Mouse (Mus musculus): ENCODE data around the gene Pigo. TPM values are rescaled to one million over a fixed set of nuclear protein-coding genes. Genes with fewer than 3 reads are reported as not detected.
"Not testable (repeated sequence)": the region's sequence is repeated elsewhere in the genome, so short reads cannot be mapped to it uniquely, and the experiment has no call there.

Gene Pigo
- polyA plus RNA-seq, 1 experiment from 2014 or later, result 27.0 TPM

- Histone ChIP-seq H3K27me3 (no peaks in the 10 kb centered on the region), H3K4me2 (peak overlapping the region; percentile 76), H3K9me3 (no peaks in the 10 kb centered on the region), H3K36me3 (peaks cover 31% of the 10 kb centered on the region), H3K4me3 (replicated peaks) (peak overlapping the region; percentile 79), H3K9ac (replicated peaks) (peak overlapping the region; percentile 94), H3K27ac (peak overlapping the region; percentile 99), H3K4me1 (replicated peaks) (peaks cover 17% of the 10 kb centered on the region)
- WGBS, result under 1% methylated on average over 47 of the region's 51 CpGs
- peak; percentile 72 for ATAC-seq (ENCODE audit: insufficient number of reproducible peaks, insufficient read depth, low FRiP score, low TSS enrichment, low read depth)
Measured at GRCm38 (mm10) chr4:42999451-43000140, 26.0 kb downstream of the Pigo start.

- peak overlapping the region; percentile 76 for H3K4me2 ChIP-seq
- WGBS, result 79% methylated on average over 2 of the region's 2 CpGs
- H3K4me1 ChIP-seq (replicated peaks), result peaks cover 17% of the 10 kb centered on the region
- no peaks in the 10 kb centered on the region for H3K27me3 ChIP-seq
- no peak overlapping the region for H3K27ac ChIP-seq
- peaks cover 40% of the 10 kb centered on the region for H3K36me3 ChIP-seq
- H3K9me3 ChIP-seq, result no peaks in the 10 kb centered on the region
- H3K9ac ChIP-seq (replicated peaks), result no peak overlapping the region
- peak overlapping the region; percentile 79 for H3K4me3 ChIP-seq (replicated peaks)
- ATAC-seq (ENCODE audit: insufficient number of reproducible peaks, insufficient read depth, low FRiP score, low TSS enrichment, low read depth), result no peak
Measured at GRCm38 (mm10) chr4:42998022-42998421, 27.6 kb downstream of the Pigo start.

- Histone ChIP-seq H3K27ac (no peak overlapping the region), H3K9me3 (no peaks in the 10 kb centered on the region), H3K27me3 (no peaks in the 10 kb centered on the region), H3K4me3 (replicated peaks) (no peak overlapping the region), H3K36me3 (peaks cover 99% of the 10 kb centered on the region), H3K4me2 (no peak overlapping the region), H3K4me1 (replicated peaks) (no peaks in the 10 kb centered on the region), H3K9ac (replicated peaks) (no peak overlapping the region)
- WGBS, result 86% methylated on average over 1 of the region's 1 CpGs
- no peak for ATAC-seq (ENCODE audit: insufficient number of reproducible peaks, insufficient read depth, low FRiP score, low TSS enrichment, low read depth)
Measured at GRCm38 (mm10) chr4:42988296-42988695, 37.3 kb downstream of the Pigo start.

- ATAC-seq (ENCODE audit: insufficient number of reproducible peaks, insufficient read depth, low FRiP score, low TSS enrichment, low read depth); H3K9ac ChIP-seq (replicated peaks); H3K4me2 ChIP-seq; H3K4me1 ChIP-seq (replicated peaks); H3K9me3 ChIP-seq; H3K27me3 ChIP-seq; H3K27ac ChIP-seq; H3K4me3 ChIP-seq (replicated peaks): not testable (repeated sequence)
- WGBS, result 90% methylated on average over 8 of the region's 8 CpGs
- peaks cover 82% of the 10 kb centered on the region for H3K36me3 ChIP-seq
Measured at GRCm38 (mm10) chr4:42980467-42980866, 45.2 kb downstream of the Pigo start.

- ATAC-seq (ENCODE audit: insufficient number of reproducible peaks, insufficient read depth, low FRiP score, low TSS enrichment, low read depth), result no peak
- Histone ChIP-seq H3K4me2 (no peak overlapping the region), H3K4me1 (replicated peaks) (no peaks in the 10 kb centered on the region), H3K4me3 (replicated peaks) (no peak overlapping the region), H3K27me3 (no peaks in the 10 kb centered on the region), H3K27ac (no peak overlapping the region), H3K9me3 (no peaks in the 10 kb centered on the region), H3K9ac (replicated peaks) (no peak overlapping the region), H3K36me3 (peaks cover 61% of the 10 kb centered on the region)
- 93% methylated on average over 4 of the region's 4 CpGs for WGBS
Measured at GRCm38 (mm10) chr4:42978062-42978461, 47.6 kb downstream of the Pigo start.

- Histone ChIP-seq H3K27me3 (no peaks in the 10 kb centered on the region), H3K36me3 (peaks cover 22% of the 10 kb centered on the region), H3K27ac (no peak overlapping the region; the same call in 1 of the 2 replicates), H3K9me3 (no peaks in the 10 kb centered on the region), H3K9ac (replicated peaks) (no peak overlapping the region), H3K4me2 (no peak overlapping the region), H3K4me3 (replicated peaks) (no peak overlapping the region), H3K4me1 (replicated peaks) (no peaks in the 10 kb centered on the region)
- ATAC-seq (ENCODE audit: insufficient number of reproducible peaks, insufficient read depth, low FRiP score, low TSS enrichment, low read depth), result no peak
- WGBS, result 84% methylated on average over 5 of the region's 5 CpGs
Measured at GRCm38 (mm10) chr4:42973868-42974267, 51.8 kb downstream of the Pigo start.

GRCm38 (mm10) chr4:42972952-42973351, 52.7 kb downstream of the Pigo start:
- H3K36me3 ChIP-seq, result peaks cover 13% of the 10 kb centered on the region
- 60% methylated on average over 4 of the region's 4 CpGs for WGBS
- H3K4me2 ChIP-seq, result no peak overlapping the region
- no peaks in the 10 kb centered on the region for H3K27me3 ChIP-seq
- H3K4me3 ChIP-seq (replicated peaks), result no peak overlapping the region
- no peaks in the 10 kb centered on the region for H3K4me1 ChIP-seq (replicated peaks)
- no peak overlapping the region for H3K9ac ChIP-seq (replicated peaks)
- no peak for ATAC-seq (ENCODE audit: insufficient number of reproducible peaks, insufficient read depth, low FRiP score, low TSS enrichment, low read depth)
- H3K9me3 ChIP-seq, result no peaks in the 10 kb centered on the region
- H3K27ac ChIP-seq, result peak overlapping the region; percentile 17; the same call in 1 of the 2 replicates

- WGBS, result 88% methylated on average over 4 of the region's 4 CpGs
- Histone ChIP-seq H3K4me2 (no peak within 1 kb of the TSS), H3K9me3 (no peaks in the 10 kb centered on the region), H3K9ac (replicated peaks) (no peak within 1 kb of the TSS), H3K27ac (no peak within 1 kb of the TSS), H3K27me3 (0 out of 2 replicates have a peak, but pooled peaks cover 5% of the 10 kb centered on the region), H3K4me1 (replicated peaks) (0 out of 2 replicates have a peak, but pooled peaks cover 4% of the 10 kb centered on the region), H3K4me3 (replicated peaks) (no peak within 1 kb of the TSS), H3K36me3 (no peaks in the 10 kb centered on the region)
- ATAC-seq (ENCODE audit: insufficient number of reproducible peaks, insufficient read depth, low FRiP score, low TSS enrichment, low read depth), result no peak
Measured at GRCm38 (mm10) chr4:42969304-42969703, 56.3 kb downstream of the Pigo start, which contains the start of gene 1700022I11Rik. 1700022I11Rik (plus strand) TSS chr4:42969604.

Other genes with a start within 250 kb of the Pigo start
- gene Fam205a1, start 171.9 kb downstream of the Pigo start, polyA plus RNA-seq (2016; fragmentation: Nextera tagmentation; extraction: Ambion mirVana), result 0.06 TPM in 1 of 2 replicates, not detected in the other
- 0.09 TPM in 1 of 2 replicates, not detected in the other for gene Gm12394, start 169.0 kb downstream of the Pigo start, polyA plus RNA-seq (2016; fragmentation: Nextera tagmentation; extraction: Ambion mirVana)
- gene Fam205c, start 151.6 kb downstream of the Pigo start, polyA plus RNA-seq (2016; fragmentation: Nextera tagmentation; extraction: Ambion mirVana), result 0.35 TPM in 1 of 2 replicates, not detected in the other
- gene Phf24, start 109.2 kb downstream of the Pigo start, polyA plus RNA-seq (2016; fragmentation: Nextera tagmentation; extraction: Ambion mirVana), result 0.14 and 0.31 TPM in 2 replicates
- 6.6 and 7.4 TPM in 2 replicates for gene Dnajb5, start 76.0 kb downstream of the Pigo start, polyA plus RNA-seq (2016; fragmentation: Nextera tagmentation; extraction: Ambion mirVana)
- gene 1700022I11Rik, start 56.2 kb downstream of the Pigo start, polyA plus RNA-seq (2016; fragmentation: Nextera tagmentation; extraction: Ambion mirVana), result 0.46 and 0.78 TPM in 2 replicates
- 656 and 692 TPM in 2 replicates for gene Vcp, start 25.3 kb downstream of the Pigo start, polyA plus RNA-seq (2016; fragmentation: Nextera tagmentation; extraction: Ambion mirVana)
- 18.4 and 20.6 TPM in 2 replicates for gene Fancg, start 15.3 kb downstream of the Pigo start, polyA plus RNA-seq (2016; fragmentation: Nextera tagmentation; extraction: Ambion mirVana)
- gene Stoml2, start 5.9 kb upstream of the Pigo start, polyA plus RNA-seq (2016; fragmentation: Nextera tagmentation; extraction: Ambion mirVana), result 344 and 353 TPM in 2 replicates
- 12.1 and 13.4 TPM in 2 replicates for gene Fam214b, start 20.4 kb upstream of the Pigo start, polyA plus RNA-seq (2016; fragmentation: Nextera tagmentation; extraction: Ambion mirVana)
- 3.5 and 4.0 TPM in 2 replicates for gene Unc13b, start 33.1 kb upstream of the Pigo start, polyA plus RNA-seq (2016; fragmentation: Nextera tagmentation; extraction: Ambion mirVana)
- gene Atp8b5, start 241.3 kb upstream of the Pigo start, polyA plus RNA-seq (2016; fragmentation: Nextera tagmentation; extraction: Ambion mirVana), result 0.60 and 0.97 TPM in 2 replicates

All from limb, embryonic 12.5 days (tissue).